Mouse (Mus musculus) cerebellum, postnatal 10 days (tissue): ENCODE results near the gene D630045J12Rik.

ENCODE experiments used
- DNase-seq, 2 experiments: peaks; one replicate each; pipeline ENCODE4 v3.0.0; 2021; ENCODE audit warnings: mixed read lengths in 2 of 2

D630045J12Rik gene

DNA sequence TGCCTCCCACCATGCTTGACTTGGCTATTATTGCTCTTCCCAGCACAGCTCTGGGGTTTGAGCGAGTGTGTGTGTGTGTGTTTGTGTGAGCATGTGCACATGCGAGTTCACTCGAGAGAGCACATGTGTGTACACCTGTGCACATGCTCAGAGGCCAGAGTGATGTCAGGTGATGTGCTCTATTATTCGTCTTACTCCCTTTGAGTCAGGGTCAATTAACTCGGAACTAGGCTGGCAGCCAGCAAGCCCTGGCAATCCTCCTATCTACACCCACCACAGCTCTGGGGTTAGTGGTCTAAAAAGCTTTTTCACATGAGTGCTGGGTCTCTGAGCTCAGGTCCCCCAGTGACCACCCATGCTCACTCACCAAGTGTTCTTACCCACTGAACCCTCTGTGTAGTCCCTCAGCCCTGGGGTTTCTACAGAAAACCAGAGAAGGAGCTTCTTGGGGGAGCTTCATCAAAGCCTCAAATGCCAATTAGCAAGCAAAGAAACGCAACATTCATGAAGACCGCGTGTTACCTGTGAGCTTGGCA, 11.4 kb downstream of the D630045J12Rik start:
- DNase-seq: peak; percentile 56 to 58

DNA sequence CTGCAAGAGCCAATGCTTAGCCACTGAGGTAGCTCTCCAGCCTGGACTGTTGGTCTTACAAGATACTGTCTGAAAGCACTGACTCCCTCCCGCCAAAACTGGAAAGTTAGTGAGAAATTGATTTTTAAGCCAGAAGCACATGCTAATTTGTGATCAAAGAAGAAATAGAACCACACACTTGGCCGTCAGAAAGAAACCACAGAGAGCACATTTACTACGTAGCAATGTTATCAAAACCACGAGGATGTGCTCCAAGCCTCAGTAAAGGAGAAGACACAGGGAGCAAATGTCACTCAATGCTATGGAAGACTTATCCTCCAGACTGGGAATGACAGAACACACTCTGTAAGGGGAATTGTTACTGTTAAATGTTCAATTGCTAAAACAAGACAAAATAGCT, 12.3 kb downstream of the D630045J12Rik start:
- no peak for DNase-seq

GRCm38 (mm10) chr6:38240618-38241017, 13.2 kb downstream of the D630045J12Rik start:
- DNase-seq: no peak

DNA sequence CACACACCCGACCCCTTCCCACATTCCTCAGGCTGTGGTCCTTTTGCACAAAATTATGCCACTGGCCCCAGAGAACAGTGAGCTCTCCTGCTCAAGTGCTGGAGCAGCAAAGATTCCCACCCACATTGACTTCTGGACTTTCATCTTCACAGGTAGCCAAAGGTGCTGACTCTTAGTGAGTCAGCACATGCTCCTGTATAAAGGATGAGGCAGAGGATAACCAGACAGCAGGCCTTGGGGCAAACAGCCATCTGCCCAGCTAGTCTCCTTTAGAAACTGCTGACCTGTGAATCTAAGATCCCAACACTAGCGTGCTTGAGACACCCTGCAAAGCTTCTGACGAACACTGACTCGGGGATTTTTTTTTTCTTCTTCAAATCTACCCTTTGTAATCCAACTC, 15.4 kb downstream of the D630045J12Rik start:
- no peak for DNase-seq

DNA sequence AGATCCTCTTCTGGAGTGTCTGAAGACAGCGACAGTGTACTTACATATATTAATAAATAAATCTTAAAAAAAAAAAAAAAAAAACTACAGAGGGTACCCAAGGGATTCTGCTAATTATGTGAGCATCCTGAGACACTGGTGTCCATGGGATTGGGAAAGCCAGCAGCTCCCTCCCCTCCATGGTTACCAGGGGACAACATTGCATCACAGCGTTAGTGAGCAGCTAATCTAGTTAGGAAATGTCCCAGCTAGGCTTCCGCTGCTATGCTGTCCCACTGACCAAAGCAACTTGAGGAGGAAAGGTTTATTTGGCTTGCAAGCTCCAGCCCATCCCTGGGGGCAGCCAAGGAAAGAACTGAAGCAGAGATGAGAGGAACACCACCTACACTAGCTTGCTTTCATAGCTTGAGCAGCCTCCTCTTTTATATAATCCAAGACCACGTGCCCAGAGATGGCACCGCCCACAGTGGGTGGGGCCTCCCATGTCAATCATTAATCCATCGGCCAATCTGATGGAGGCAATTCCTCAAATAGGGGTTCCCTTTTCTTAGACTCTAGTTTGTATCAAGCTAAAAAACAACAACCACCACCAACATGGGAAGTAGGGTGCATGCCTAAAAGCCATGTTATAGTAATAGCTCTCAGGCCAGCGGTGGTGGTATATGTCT, 17.7 kb downstream of the D630045J12Rik start:
- DNase-seq: no peak

- no peak for DNase-seq
Observed at GRCm38 (mm10) chr6:38233803-38234202, 20.0 kb downstream of the D630045J12Rik start.

DNA sequence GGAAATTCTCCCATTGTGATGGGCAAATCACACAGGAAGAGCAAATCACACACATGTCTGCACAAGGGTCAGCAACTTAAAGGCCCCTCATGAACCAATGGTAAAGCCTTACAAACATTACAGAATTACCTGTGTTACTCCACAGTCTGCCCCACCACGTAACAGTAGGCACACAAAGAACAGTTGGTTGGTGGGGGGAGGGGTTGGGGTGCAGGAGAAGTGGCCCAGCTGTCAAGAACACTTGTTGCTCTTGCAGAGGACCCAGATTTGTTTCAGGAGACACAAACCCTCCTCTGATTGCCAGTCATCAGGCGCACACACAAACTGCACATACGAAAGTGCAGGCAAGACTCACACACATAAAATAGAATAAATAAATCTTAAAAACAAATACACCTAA, 20.9 kb downstream of the D630045J12Rik start:
- peak; percentile 29 to 38 for DNase-seq

DNA sequence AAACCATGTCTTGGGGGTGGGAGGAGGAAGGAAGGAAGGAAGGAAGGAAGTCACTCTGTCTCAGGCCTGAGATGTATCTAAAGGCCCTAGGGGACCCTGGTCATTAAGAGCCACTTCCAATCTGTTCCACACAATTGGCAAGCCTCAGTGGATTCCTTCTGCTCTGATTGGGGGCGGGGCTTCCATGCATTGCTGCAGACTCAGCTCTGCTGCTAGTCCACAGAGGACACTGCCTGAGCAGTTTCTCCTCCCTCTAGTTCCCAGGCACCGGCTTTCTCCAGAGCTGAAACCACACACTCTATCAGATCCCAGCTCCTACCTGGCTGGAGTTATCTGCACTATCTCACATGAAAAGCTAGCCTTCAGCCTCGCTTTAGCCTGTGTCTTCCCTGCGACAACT, 21.8 kb downstream of the D630045J12Rik start:
- peak; percentile 36 to 47 for DNase-seq

DNA sequence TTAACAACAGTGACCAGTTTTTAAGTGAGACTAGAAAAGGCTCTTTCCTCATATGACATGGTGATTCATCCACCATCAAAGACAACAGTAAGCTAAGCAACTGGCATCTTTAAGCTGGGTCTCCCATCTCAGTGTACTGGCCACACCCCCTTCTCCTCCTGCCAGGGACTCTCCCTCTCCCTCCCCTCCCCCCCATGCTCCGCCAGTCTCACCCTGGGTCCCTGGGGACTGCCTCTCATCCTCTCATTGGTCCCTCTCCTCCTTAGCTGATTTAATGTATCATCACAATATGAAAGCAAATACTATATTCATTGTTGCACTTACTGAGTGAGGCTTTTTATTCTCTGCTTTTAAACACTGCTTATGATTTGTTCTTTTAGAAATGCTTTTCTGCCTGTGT, 29.7 kb downstream of the D630045J12Rik start:
- peak in 1 of 2 experiments; percentile 54 for DNase-seq

DNA sequence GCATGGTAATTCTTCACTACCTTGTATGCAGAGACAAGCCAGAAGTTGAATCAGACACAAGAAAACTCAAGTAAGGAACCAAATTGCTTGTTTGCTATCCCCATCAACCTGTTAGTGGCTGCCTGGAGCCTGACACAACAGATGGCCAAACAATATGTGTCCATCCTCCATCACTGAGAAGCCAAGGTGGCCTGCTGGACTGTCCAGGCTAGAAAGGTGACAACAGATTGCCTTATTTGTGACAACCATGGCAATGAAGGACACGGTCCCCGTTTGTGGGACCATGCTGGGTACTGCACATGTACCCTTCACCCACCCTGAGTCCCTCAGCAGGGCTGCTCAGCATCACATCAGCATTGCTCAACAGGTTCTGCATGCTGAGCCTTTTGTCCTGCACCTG, 34.5 kb downstream of the D630045J12Rik start:
- DNase-seq: peak; percentile 29 to 31

DNA sequence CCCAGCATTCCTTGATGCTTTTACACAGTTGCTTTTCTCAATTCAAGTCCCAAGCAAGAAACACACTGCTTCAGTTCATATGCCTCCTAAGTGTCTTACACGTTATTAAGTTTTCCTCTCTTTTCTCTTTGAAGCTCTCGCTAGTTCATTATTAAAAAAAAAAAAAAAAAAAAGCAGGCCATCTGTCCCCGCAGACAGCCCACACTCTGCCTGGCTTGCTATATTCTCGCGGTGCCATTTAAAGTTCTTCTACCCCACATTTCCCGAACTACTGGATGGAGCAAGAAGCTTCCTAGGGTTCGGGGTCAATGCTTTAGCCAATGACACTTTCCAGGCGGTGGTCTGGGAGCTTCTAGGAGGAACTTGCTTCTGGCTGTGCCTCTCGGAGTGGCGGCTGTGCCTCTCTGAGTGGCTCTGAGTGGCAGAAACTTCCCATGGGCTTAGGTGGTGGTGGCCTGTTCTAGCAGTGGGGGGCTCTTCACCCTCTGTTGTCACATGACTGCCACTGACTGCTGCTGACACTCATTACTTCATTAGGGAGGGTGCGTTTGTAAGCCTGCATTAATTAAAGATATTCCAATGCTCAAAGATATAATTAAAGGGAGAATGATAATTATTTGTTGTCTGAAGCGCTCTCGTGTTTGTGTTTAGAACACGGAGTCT, 38.2 kb downstream of the D630045J12Rik start:
- DNase-seq: no peak

- no peak for DNase-seq
Observed at GRCm38 (mm10) chr6:38207621-38208020, 46.2 kb downstream of the D630045J12Rik start.

DNA sequence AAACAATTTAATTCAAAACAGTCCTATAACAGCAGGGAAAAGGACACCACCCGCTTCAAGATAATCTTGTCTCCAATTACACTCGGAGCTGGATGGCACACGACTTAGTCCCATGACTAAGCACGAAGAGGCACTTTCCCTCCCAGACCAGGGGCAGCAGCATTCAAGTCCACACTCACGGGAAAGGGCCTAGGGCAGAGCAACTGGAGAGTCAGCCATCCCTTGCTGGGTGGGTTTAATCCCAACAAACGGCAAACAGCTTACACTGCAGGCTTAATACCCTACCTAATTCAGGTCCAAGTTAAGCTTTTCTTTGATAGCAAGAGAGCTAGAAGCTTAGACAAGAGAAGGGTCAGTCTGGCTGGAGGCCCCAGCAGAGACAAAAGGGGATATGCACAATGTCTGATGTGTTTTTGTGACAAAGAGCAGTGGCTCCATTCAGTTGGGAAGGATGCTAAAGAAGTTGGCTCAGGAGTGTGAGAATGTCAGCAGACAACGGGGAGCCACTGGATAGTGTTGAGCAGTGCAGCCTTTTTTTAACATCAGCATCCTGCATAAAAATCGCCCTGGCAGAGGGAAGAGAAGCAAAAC, 46.8 kb downstream of the D630045J12Rik start:
- DNase-seq: peak in 1 of 2 experiments; percentile 26

DNA sequence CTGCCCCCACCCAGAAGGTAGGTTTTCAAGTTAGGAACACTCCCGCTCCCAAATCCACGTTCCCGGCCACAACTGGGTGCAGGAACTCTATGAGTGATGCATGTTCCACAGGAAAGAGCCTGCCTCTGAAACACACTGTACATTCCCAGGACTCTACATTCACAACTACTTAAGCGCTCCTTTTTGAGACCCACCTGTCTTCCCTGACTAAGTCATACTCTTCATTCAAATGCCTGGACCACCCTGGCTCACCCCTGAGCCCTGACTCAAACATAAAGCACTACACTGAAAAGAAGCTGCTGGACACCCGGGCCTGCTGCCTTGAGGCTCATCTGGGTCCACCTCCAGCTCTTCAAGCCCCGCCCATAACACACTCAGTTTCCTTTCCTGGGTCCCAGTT, 48.4 kb downstream of the D630045J12Rik start:
- no peak for DNase-seq

DNA sequence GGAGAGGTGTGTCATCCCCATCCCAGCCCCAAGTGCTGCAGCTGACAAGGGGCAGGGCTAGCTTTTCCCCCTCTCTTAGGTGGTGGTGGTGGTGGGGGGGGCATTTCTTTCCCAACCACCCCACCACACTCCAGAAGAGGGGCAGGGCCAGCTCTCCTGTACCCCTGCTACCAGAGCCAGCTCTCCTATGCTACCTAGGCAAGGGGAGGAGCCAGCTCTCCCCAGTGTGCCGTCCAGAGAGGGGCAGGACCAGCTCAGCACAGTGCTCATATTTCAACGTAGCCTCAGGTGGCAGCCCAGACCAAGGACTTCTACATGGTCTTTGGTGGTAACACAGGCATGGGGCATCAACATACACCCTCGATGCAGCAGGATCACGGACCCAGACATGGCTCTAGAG, 50.0 kb downstream of the D630045J12Rik start:
- DNase-seq: no peak

DNA sequence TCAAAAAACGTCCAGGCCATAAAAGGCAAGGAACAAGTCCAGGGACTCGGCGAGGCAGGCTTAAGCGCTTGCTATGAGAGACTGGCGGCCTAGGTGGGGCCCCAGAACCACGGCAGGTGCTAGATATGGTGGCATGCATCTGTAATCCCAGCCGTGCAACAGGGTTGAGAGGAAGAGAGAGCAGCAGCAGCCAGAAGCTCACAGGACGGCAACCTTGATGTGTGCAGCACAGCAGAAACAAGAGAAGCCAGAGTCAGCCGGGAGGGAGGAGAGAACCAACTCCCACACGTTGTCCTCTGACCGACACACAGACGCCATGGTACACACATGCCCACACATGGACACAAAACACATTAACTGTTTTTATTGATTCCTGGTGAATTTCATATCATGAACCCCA, 51.0 kb downstream of the D630045J12Rik start:
- no peak for DNase-seq

GRCm38 (mm10) chr6:38201495-38201894, 52.3 kb downstream of the D630045J12Rik start:
- DNase-seq: no peak

DNA sequence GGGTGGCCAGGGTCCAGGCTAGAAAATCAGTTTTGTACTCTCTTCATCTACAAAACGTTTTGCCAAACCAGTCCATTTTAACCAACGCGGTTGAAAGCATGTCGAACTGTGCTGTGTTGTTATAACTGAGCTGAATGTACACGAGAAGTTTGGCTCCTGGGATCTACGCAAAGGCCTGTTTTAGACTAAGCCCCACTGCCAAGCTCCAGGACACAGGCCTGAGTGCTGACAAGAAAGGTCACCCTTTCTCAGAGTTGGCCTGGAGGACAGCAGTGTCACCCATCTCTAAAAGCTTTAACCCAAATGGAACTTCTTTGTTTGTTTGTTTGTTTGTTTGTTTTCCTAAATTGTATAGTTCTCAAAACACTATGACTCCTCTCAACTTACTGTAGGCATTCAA, 54.2 kb downstream of the D630045J12Rik start:
- DNase-seq: no peak

GRCm38 (mm10) chr6:38198727-38199126, 55.1 kb downstream of the D630045J12Rik start:
- DNase-seq: no peak

- peak; percentile 63 to 65 for DNase-seq
Observed at GRCm38 (mm10) chr6:38196266-38197189, 57.3 kb downstream of the D630045J12Rik start.

DNA sequence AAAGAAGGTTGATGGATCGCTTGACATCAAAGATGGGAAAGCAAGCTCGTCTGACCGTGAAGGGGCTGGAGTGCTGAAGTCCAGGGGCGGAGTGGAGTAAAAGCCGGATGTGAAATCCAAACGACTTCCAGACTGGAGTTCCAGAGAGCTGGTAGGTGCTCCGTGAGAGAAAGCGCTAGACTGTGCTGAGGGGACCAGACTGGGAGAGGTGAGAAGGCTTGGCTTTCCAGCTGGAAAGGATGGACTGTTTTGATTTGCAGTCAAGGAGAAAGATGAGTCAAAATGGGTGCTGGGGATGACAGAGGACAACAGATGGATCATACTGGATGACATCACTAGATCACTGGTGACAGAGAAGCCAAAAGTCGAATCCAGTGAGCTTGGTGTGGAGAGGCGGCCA, 58.5 kb downstream of the D630045J12Rik start:
- no peak for DNase-seq

DNA sequence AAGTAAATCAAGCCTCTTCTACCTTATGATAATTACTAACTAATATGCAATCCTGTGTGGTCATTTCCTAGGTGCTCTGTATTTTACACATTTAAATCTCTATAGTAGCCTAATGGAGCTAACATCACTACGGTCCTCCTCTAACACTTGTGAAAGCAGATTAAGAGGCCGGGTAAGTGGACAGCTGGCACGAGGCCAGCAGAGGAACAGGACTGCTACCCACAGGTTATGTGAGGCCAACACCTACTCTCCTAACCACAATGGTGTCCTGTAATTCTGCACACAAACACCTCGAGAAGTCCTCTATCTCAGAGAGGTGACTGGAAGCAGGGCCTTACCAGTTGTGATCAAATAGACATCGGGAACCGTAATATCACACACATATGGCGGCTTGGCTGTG, 59.8 kb downstream of the D630045J12Rik start:
- DNase-seq: no peak

DNA sequence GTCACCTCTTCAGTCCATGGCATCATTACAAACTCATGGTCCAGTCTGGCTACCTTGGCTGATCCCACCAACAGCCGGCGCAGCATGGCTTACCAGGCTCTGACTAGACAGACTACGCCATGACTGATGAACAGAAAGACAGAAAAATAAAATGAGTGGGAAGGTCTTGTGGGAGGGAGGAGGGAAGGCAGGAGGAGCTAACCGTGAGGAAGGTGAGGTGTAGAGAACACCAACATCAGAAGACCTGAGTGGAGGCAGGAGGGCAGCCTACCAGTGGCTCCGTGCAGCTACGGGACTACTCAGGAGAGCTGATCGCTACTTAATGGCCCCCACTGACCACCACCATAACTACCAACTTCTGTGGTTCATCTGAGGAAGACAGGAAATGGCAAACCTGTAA, 60.9 kb downstream of the D630045J12Rik start:
- DNase-seq: no peak
